In genomic region chr1:52086236-52086635, GRCm38 (mm10) we compare ENCODE assay signal across 13 mouse cellular contexts. TPM values are rescaled to one million over a fixed set of nuclear protein-coding genes. Genes with fewer than 3 reads are reported as not detected.
A peak's percentile ranks its signal among the peaks of the same experiment; 100 is the strongest.
DNase-seq lines count a peak whose midpoint lies in the region; ATAC-seq and TF ChIP-seq lines count a peak whose summit lies in the region.
"Had no signal": no experiment of that assay in that cellular context is flagged by ENCODE, and none has a peak within 500 bp of the region (broad histone marks: within the 10 kb centered on the region; RNA-seq: fewer than 3 reads in every experiment).

No protein-coding gene starts in this region.

- no peak for ATAC-seq in hindbrain, embryonic 14.5 days (ENCODE audit: low FRiP score)
- no peak for ATAC-seq in hindbrain, embryonic 11.5 days (ENCODE audit: low FRiP score)
- no peak for ATAC-seq in midbrain, postnatal 0 days (ENCODE audit: low FRiP score)
- no peak for ATAC-seq in midbrain, embryonic 16.5 days
- ATAC-seq in stomach, postnatal 0 days (ENCODE audit: low FRiP score, low TSS enrichment), result no peak

- 52% methylated on average over 4 of the region's 4 CpGs for WGBS in hindbrain, embryonic 14.5 days
- WGBS in hindbrain, embryonic 11.5 days, result 51% methylated on average over 4 of the region's 4 CpGs
- WGBS in midbrain, postnatal 0 days, result 33% methylated on average over 4 of the region's 4 CpGs
- WGBS in midbrain, embryonic 16.5 days, result 37% methylated on average over 4 of the region's 4 CpGs
- 18% methylated on average over 4 of the region's 4 CpGs for WGBS in stomach, postnatal 0 days
- WGBS in kidney, adult 2 months, result 26% methylated on average over 4 of the region's 4 CpGs

- no peak overlapping the region for H3K4me3 ChIP-seq in hindbrain, embryonic 14.5 days (replicated peaks; ENCODE audit: low read length)
- H3K4me3 ChIP-seq in hindbrain, embryonic 11.5 days (ENCODE audit: low read depth, low read length), result no peak overlapping the region
- no peak overlapping the region for H3K4me3 ChIP-seq in midbrain, postnatal 0 days (ENCODE audit: low read depth, low read length)
- no peak overlapping the region for H3K4me3 ChIP-seq in midbrain, embryonic 16.5 days (ENCODE audit: low read depth, low read length)
- H3K4me3 ChIP-seq in stomach, postnatal 0 days (ENCODE audit: low read depth, low read length), result no peak overlapping the region
- H3K4me3 ChIP-seq in kidney, adult 2 months (ENCODE audit: insufficient read depth, low read depth, low read length), result no peak overlapping the region
- H3K4me3 ChIP-seq: heart, embryonic 15.5 days; neural tube, embryonic 12.5 days had no signal

- no peaks in the 10 kb centered on the region for H3K36me3 ChIP-seq in hindbrain, embryonic 14.5 days (replicated peaks; ENCODE audit: control insufficient read depth, insufficient read depth)
- H3K36me3 ChIP-seq in hindbrain, embryonic 11.5 days (ENCODE audit: control insufficient read depth, insufficient read depth, low read length), result no peaks in the 10 kb centered on the region
- no peaks in the 10 kb centered on the region for H3K36me3 ChIP-seq in midbrain, postnatal 0 days (ENCODE audit: insufficient read depth, low read length)
- H3K36me3 ChIP-seq in midbrain, embryonic 16.5 days (ENCODE audit: control insufficient read depth, insufficient read depth, low read length), result no peaks in the 10 kb centered on the region
- no peaks in the 10 kb centered on the region for H3K36me3 ChIP-seq in stomach, postnatal 0 days (ENCODE audit: control insufficient read depth, insufficient read depth, low read length)
- H3K36me3 ChIP-seq in kidney, adult 2 months (ENCODE audit: control insufficient read depth, insufficient read depth, low read length), result no peaks in the 10 kb centered on the region
- H3K36me3 ChIP-seq: heart, embryonic 15.5 days; neural tube, embryonic 12.5 days had no signal

- peak; percentile 73 for TF ChIP-seq CTCF in midbrain, postnatal 0 days (IDR thresholded peaks at IDR 0.05)
- peak; percentile 63 for TF ChIP-seq CTCF in stomach, postnatal 0 days (IDR thresholded peaks at IDR 0.05; ENCODE audit: low read depth)
- no peak for TF ChIP-seq CTCF in kidney, adult 2 months (conservative IDR thresholded peaks at IDR 0.05; ENCODE audit: insufficient read depth, insufficient read length, low read depth, low read length)

- no peak overlapping the region for H3K9ac ChIP-seq in hindbrain, embryonic 14.5 days
- no peak overlapping the region for H3K9ac ChIP-seq in hindbrain, embryonic 11.5 days (ENCODE audit: low read depth, low read length)
- no peak overlapping the region for H3K9ac ChIP-seq in midbrain, postnatal 0 days (replicated peaks; ENCODE audit: low read length, poor library complexity, severe bottlenecking)
- H3K9ac ChIP-seq in midbrain, embryonic 16.5 days (ENCODE audit: low read depth, low read length), result no peak overlapping the region
- no peak overlapping the region for H3K9ac ChIP-seq in stomach, postnatal 0 days (ENCODE audit: low read length)
- H3K9ac ChIP-seq: heart, embryonic 15.5 days; neural tube, embryonic 12.5 days had no signal

- TF ChIP-seq POLR2A in kidney, adult 2 months (IDR thresholded peaks at IDR 0.05; ENCODE audit: low read depth, low read length), result no peak

- no peaks in the 10 kb centered on the region for H3K9me3 ChIP-seq in hindbrain, embryonic 14.5 days (ENCODE audit: control insufficient read depth, low read length)
- H3K9me3 ChIP-seq in hindbrain, embryonic 11.5 days (ENCODE audit: control insufficient read depth, low read length), result no peaks in the 10 kb centered on the region
- no peaks in the 10 kb centered on the region for H3K9me3 ChIP-seq in midbrain, postnatal 0 days (ENCODE audit: low read length)
- H3K9me3 ChIP-seq in midbrain, embryonic 16.5 days (replicated peaks; ENCODE audit: control insufficient read depth, low read length, poor library complexity, severe bottlenecking), result no peaks in the 10 kb centered on the region
- H3K9me3 ChIP-seq in stomach, postnatal 0 days (ENCODE audit: control insufficient read depth, low read length), result no peaks in the 10 kb centered on the region
- H3K9me3 ChIP-seq: heart, embryonic 15.5 days; neural tube, embryonic 12.5 days had no signal

- no peak for TF ChIP-seq EP300 in stomach, postnatal 0 days (optimal IDR thresholded peaks at IDR 0.05)

- DNase-seq in hindbrain, embryonic 14.5 days (ENCODE audit: low spot score), result peak; percentile 72
- no peak for DNase-seq in hindbrain, embryonic 11.5 days (ENCODE audit: low spot score)
- peak; percentile 64 for DNase-seq in midbrain, postnatal 0 days (ENCODE audit: low spot score)
- DNase-seq in brain, adult 2 months (ENCODE audit: low read depth, low spot score), result peak; percentile 33
- DNase-seq in stomach, postnatal 0 days (ENCODE audit: low spot score), result no peak
- no peak for DNase-seq in adrenal gland, adult 8-10 months
- DNase-seq in kidney, adult 2 months, result no peak
- DNase-seq: kidney, postnatal 10 days; lung, postnatal 4 days; thymus, adult 18-20 months had no signal

- no peak overlapping the region for H3K27ac ChIP-seq in hindbrain, embryonic 14.5 days
- H3K27ac ChIP-seq in hindbrain, embryonic 11.5 days (ENCODE audit: low read depth, low read length), result no peak overlapping the region
- no peak overlapping the region for H3K27ac ChIP-seq in midbrain, postnatal 0 days (ENCODE audit: low read depth, low read length)
- no peak overlapping the region for H3K27ac ChIP-seq in midbrain, embryonic 16.5 days (ENCODE audit: low read length)
- H3K27ac ChIP-seq in stomach, postnatal 0 days (replicated peaks), result no peak overlapping the region
- H3K27ac ChIP-seq in kidney, adult 2 months (ENCODE audit: insufficient read depth, low read depth, low read length), result no peak overlapping the region
- H3K27ac ChIP-seq: heart, embryonic 15.5 days; neural tube, embryonic 12.5 days had no signal

- H3K27me3 ChIP-seq in hindbrain, embryonic 14.5 days (ENCODE audit: control insufficient read depth, insufficient read depth, low read length), result no peaks in the 10 kb centered on the region
- no peaks in the 10 kb centered on the region for H3K27me3 ChIP-seq in hindbrain, embryonic 11.5 days (ENCODE audit: control insufficient read depth, insufficient read depth, low read length)
- H3K27me3 ChIP-seq in midbrain, postnatal 0 days (ENCODE audit: insufficient read depth, low read length), result no peaks in the 10 kb centered on the region
- no peaks in the 10 kb centered on the region for H3K27me3 ChIP-seq in midbrain, embryonic 16.5 days (ENCODE audit: control insufficient read depth, insufficient read depth, low read depth, low read length)
- no peaks in the 10 kb centered on the region for H3K27me3 ChIP-seq in stomach, postnatal 0 days (ENCODE audit: control insufficient read depth, insufficient read depth, low read length)
- H3K27me3 ChIP-seq in kidney, adult 2 months (replicated peaks; ENCODE audit: control insufficient read depth, insufficient read depth, low read length), result no peaks in the 10 kb centered on the region
- H3K27me3 ChIP-seq: heart, embryonic 15.5 days; neural tube, embryonic 12.5 days had no signal

- H3K4me1 ChIP-seq in hindbrain, embryonic 14.5 days (replicated peaks; ENCODE audit: control insufficient read depth, insufficient read depth, low read length), result no peaks in the 10 kb centered on the region
- H3K4me1 ChIP-seq in hindbrain, embryonic 11.5 days (replicated peaks; ENCODE audit: control insufficient read depth, insufficient read depth, low read length), result no peaks in the 10 kb centered on the region
- H3K4me1 ChIP-seq in midbrain, postnatal 0 days (ENCODE audit: insufficient read depth, low read length), result no peaks in the 10 kb centered on the region
- no peaks in the 10 kb centered on the region for H3K4me1 ChIP-seq in midbrain, embryonic 16.5 days (ENCODE audit: control insufficient read depth, insufficient read depth, low read length)
- H3K4me1 ChIP-seq in stomach, postnatal 0 days (replicated peaks; ENCODE audit: control insufficient read depth, insufficient read depth), result no peaks in the 10 kb centered on the region
- H3K4me1 ChIP-seq in kidney, adult 2 months (ENCODE audit: control insufficient read depth, insufficient read depth, low read length), result no peaks in the 10 kb centered on the region
- H3K4me1 ChIP-seq: heart, embryonic 15.5 days; neural tube, embryonic 12.5 days had no signal

- no peak overlapping the region for H3K4me2 ChIP-seq in hindbrain, embryonic 14.5 days (replicated peaks)
- H3K4me2 ChIP-seq in hindbrain, embryonic 11.5 days (replicated peaks; ENCODE audit: low read depth, low read length), result no peak overlapping the region
- no peak overlapping the region for H3K4me2 ChIP-seq in midbrain, postnatal 0 days (ENCODE audit: low read depth, low read length, poor library complexity, severe bottlenecking)
- H3K4me2 ChIP-seq in midbrain, embryonic 16.5 days (ENCODE audit: low read length), result no peak overlapping the region
- no peak overlapping the region for H3K4me2 ChIP-seq in stomach, postnatal 0 days (replicated peaks; ENCODE audit: low read depth)
- H3K4me2 ChIP-seq: heart, embryonic 15.5 days; neural tube, embryonic 12.5 days had no signal

RNA-seq across cellular contexts. Expression of gene Stat1, which starts 33.0 kb away (rescaled TPM):
- polyA plus RNA-seq in hindbrain, embryonic 14.5 days (2014; fragmentation: Nextera tagmentation; extraction: Ambion mirVana), result 13.9 and 17.3 TPM in 2 replicates
- 18.0 and 20.1 TPM in 2 replicates for polyA plus RNA-seq in hindbrain, embryonic 11.5 days (2014; fragmentation: Nextera tagmentation; extraction: Ambion mirVana)
- 27.5 and 28.9 TPM in 2 replicates for total RNA-seq in midbrain, postnatal 0 days (2014; rRNA removed)
- polyA plus RNA-seq in midbrain, postnatal 0 days (2015; fragmentation: Nextera tagmentation; extraction: Ambion mirVana), result 11.2 and 13.0 TPM in 2 replicates
- polyA plus RNA-seq in midbrain, embryonic 16.5 days (2015; fragmentation: Nextera tagmentation; extraction: Ambion mirVana), result 11.2 and 11.6 TPM in 2 replicates
- 22.2 and 24.0 TPM in 2 replicates for polyA plus RNA-seq in stomach, postnatal 0 days (2015; fragmentation: Nextera tagmentation; extraction: Ambion mirVana)
- total RNA-seq in adrenal gland, adult 8-10 months (2022), result 100 to 1,000 TPM in 1 of 4 experiments, 10 to 100 TPM in 3; 67.0 to 111 (median 83.5) TPM
- polyA plus RNA-seq in kidney, adult 2 months (2012; rRNA removed), result 35.0 and 40.8 TPM in 2 replicates

Comparison
In these comparisons a context has a peak if more than half of its experiments do, and no peak if none do; other contexts are left out.
1. DNase-seq: peak in hindbrain, embryonic 14.5 days (single experiment), midbrain, postnatal 0 days (single experiment) and brain, adult 2 months (single experiment); none in hindbrain, embryonic 11.5 days (single experiment), stomach, postnatal 0 days (single experiment), adrenal gland, adult 8-10 months (single experiment) and kidney, adult 2 months (single experiment).